Mouse (Mus musculus) hindbrain, embryonic 13.5 days (tissue): ENCODE measurements around the gene Ppp4r3a. TPM values are rescaled to one million over a fixed set of nuclear protein-coding genes. Genes with fewer than 3 reads are reported as not detected.

Experiments used
- ATAC-seq: fragments of 200-750 bp; cut with Nextera tagmentation; 2 replicates; pipeline ENCODE4 v1.8.0; 2017; ENCODE audit warnings: moderate TSS enrichment; ENCODE audit not compliant: low FRiP score
- H3K27ac ChIP-seq: fragments of 300-500 bp; sonication (generic); 2 replicates; pipeline ENCODE4 v1.5.1; 2015; ENCODE audit warnings: inconsistent platforms, mild to moderate bottlenecking, moderate library complexity
- H3K27me3 ChIP-seq: fragments of 300-500 bp; sonication (generic); 2 replicates; pipeline ENCODE4 v1.6.1; 2015; ENCODE audit warnings: mild to moderate bottlenecking, inconsistent platforms
- H3K36me3 ChIP-seq: fragments of 300-500 bp; sonication (generic); 2 replicates; pipeline ENCODE4 v1.6.1; 2015; ENCODE audit warnings: mild to moderate bottlenecking, inconsistent platforms
- H3K4me1 ChIP-seq: fragments of 300-500 bp; sonication (generic); replicated peaks from 2 replicates; pipeline ENCODE4 v1.6.1; 2015; ENCODE audit warnings: inconsistent platforms
- H3K4me2 ChIP-seq: fragments of 300-500 bp; sonication (generic); 2 replicates; pipeline ENCODE4 v1.6.1; 2015; ENCODE audit warnings: inconsistent platforms, mild to moderate bottlenecking, moderate library complexity
- H3K4me3 ChIP-seq: fragments of 300-500 bp; sonication (generic); 2 replicates; pipeline ENCODE4 v1.5.1; 2015; ENCODE audit warnings: mild to moderate bottlenecking, inconsistent platforms
- H3K9ac ChIP-seq: fragments of 300-500 bp; sonication (generic); 2 replicates; pipeline ENCODE4 v1.6.1; 2015; ENCODE audit warnings: mild to moderate bottlenecking, inconsistent platforms
- H3K9me3 ChIP-seq: fragments of 300-500 bp; sonication (generic); 2 replicates; pipeline ENCODE4 v1.6.1; 2016; ENCODE audit warnings: inconsistent platforms
- WGBS: fragments of 180-500 bp; shearing (Covaris S2); methylation state at CpG from one replicate; pipeline ENCODE4 v1.1.7; 2015; 5-methylcytosine and 5-hydroxymethylcytosine counted together
- polyA plus RNA-seq: library from polyadenylated mRNA; unstranded; fragments of >200 nt; fragmentation: Nextera tagmentation; extraction: Ambion mirVana; gene quantifications from 2 replicates; pipeline ENCODE4 v1.2.1, GENCODE M21; 2015

Ppp4r3a gene
- polyA plus RNA-seq, 1 experiment from 2014 or later: 28.2 TPM

- no peaks in the 10 kb centered on the region for H3K36me3 ChIP-seq
- peak overlapping the region; percentile 94 for H3K4me2 ChIP-seq
- peaks cover 28% of the 10 kb centered on the region for H3K4me1 ChIP-seq
- H3K27ac ChIP-seq: peak overlapping the region; percentile 99
- WGBS: under 1% methylated on average over 22 of the region's 23 CpGs
- peak overlapping the region; percentile 99 for H3K9ac ChIP-seq
- no peaks in the 10 kb centered on the region for H3K9me3 ChIP-seq
- peak; percentile 78 for ATAC-seq
- H3K27me3 ChIP-seq: no peaks in the 10 kb centered on the region
- peak overlapping the region; percentile 93 for H3K4me3 ChIP-seq
Measured at GRCm38 (mm10) chr12:101083839-101084195, 315 bp upstream of the Ppp4r3a start.

GRCm38 (mm10) chr12:101082296-101083075 lies 1.0 kb downstream of the Ppp4r3a start:
- no peaks in the 10 kb centered on the region for H3K9me3 ChIP-seq
- H3K4me1 ChIP-seq: peaks cover 34% of the 10 kb centered on the region
- peak overlapping the region; percentile 93 for H3K4me3 ChIP-seq
- WGBS: under 1% methylated on average over 69 of the region's 69 CpGs
- H3K27ac ChIP-seq: peak overlapping the region; percentile 99
- no peaks in the 10 kb centered on the region for H3K27me3 ChIP-seq
- peak overlapping the region; percentile 99 for H3K9ac ChIP-seq
- H3K36me3 ChIP-seq: no peaks in the 10 kb centered on the region
- peak; percentile 5 for ATAC-seq
- peak overlapping the region; percentile 94 for H3K4me2 ChIP-seq

- no peaks in the 10 kb centered on the region for H3K9me3 ChIP-seq
- peaks cover 26% of the 10 kb centered on the region for H3K4me1 ChIP-seq
- no peak overlapping the region for H3K9ac ChIP-seq
- H3K27me3 ChIP-seq: no peaks in the 10 kb centered on the region
- ATAC-seq: no peak
- H3K4me2 ChIP-seq: no peak overlapping the region
- no peak overlapping the region for H3K4me3 ChIP-seq
- no peaks in the 10 kb centered on the region for H3K36me3 ChIP-seq
- H3K27ac ChIP-seq: no peak overlapping the region
Measured at GRCm38 (mm10) chr12:101077955-101078354, 5.5 kb downstream of the Ppp4r3a start.

- Histone ChIP-seq H3K9me3 (no peaks in the 10 kb centered on the region), H3K27me3 (no peaks in the 10 kb centered on the region), H3K36me3 (no peaks in the 10 kb centered on the region), H3K4me2 (no peak overlapping the region), H3K4me1 (peaks cover 10% of the 10 kb centered on the region), H3K9ac (no peak overlapping the region), H3K27ac (no peak overlapping the region), H3K4me3 (no peak overlapping the region)
- no peak for ATAC-seq
- WGBS: 87% methylated on average over 3 of the region's 3 CpGs
Measured at GRCm38 (mm10) chr12:101075433-101075832, 8.1 kb downstream of the Ppp4r3a start.

- Histone ChIP-seq H3K9me3 (no peaks in the 10 kb centered on the region), H3K27me3 (no peaks in the 10 kb centered on the region), H3K9ac (no peak overlapping the region), H3K27ac (no peak overlapping the region), H3K36me3 (no peaks in the 10 kb centered on the region), H3K4me1 (peaks cover 6% of the 10 kb centered on the region), H3K4me2 (no peak overlapping the region), H3K4me3 (no peak overlapping the region)
- no peak for ATAC-seq
- 91% methylated on average over 4 of the region's 4 CpGs for WGBS
Measured at GRCm38 (mm10) chr12:101074821-101075429, 8.6 kb downstream of the Ppp4r3a start.

GRCm38 (mm10) chr12:101069813-101070212 lies 13.7 kb downstream of the Ppp4r3a start:
- Histone ChIP-seq H3K27me3 (no peaks in the 10 kb centered on the region), H3K4me1 (no peaks in the 10 kb centered on the region), H3K4me3 (no peak overlapping the region), H3K9me3 (no peaks in the 10 kb centered on the region), H3K36me3 (peaks cover 18% of the 10 kb centered on the region), H3K27ac (no peak overlapping the region), H3K4me2 (no peak overlapping the region), H3K9ac (no peak overlapping the region)
- WGBS: 98% methylated on average over 1 of the region's 1 CpGs
- no peak for ATAC-seq

GRCm38 (mm10) chr12:101066329-101066728 lies 17.2 kb downstream of the Ppp4r3a start:
- Histone ChIP-seq H3K4me1 (no peaks in the 10 kb centered on the region), H3K4me3 (no peak overlapping the region), H3K27ac (no peak overlapping the region), H3K4me2 (no peak overlapping the region), H3K36me3 (peaks cover 46% of the 10 kb centered on the region), H3K27me3 (no peaks in the 10 kb centered on the region), H3K9ac (no peak overlapping the region), H3K9me3 (no peaks in the 10 kb centered on the region)
- ATAC-seq: no peak
- 70% methylated on average over 1 of the region's 1 CpGs for WGBS

- H3K4me3 ChIP-seq: no peak overlapping the region
- H3K9me3 ChIP-seq: no peaks in the 10 kb centered on the region
- H3K27ac ChIP-seq: no peak overlapping the region
- H3K9ac ChIP-seq: no peak overlapping the region
- H3K27me3 ChIP-seq: no peaks in the 10 kb centered on the region
- H3K4me2 ChIP-seq: no peak overlapping the region
- peaks cover 52% of the 10 kb centered on the region for H3K36me3 ChIP-seq
- ATAC-seq: no peak
- no peaks in the 10 kb centered on the region for H3K4me1 ChIP-seq
Measured at GRCm38 (mm10) chr12:101039956-101040355, 43.5 kb downstream of the Ppp4r3a start.

GRCm38 (mm10) chr12:101028954-101029731 lies 54.4 kb downstream of the Ppp4r3a start, which contains the start of gene Ccdc88c:
Gene Ccdc88c, minus strand, starts transcription at chr12:101029056.
- ATAC-seq: peak; percentile 93
- H3K27me3 ChIP-seq: 0 out of 2 replicates have a peak, but pooled peaks cover 3% of the 10 kb centered on the region
- peak within 1 kb of the TSS; percentile 91 for H3K9ac ChIP-seq
- peak within 1 kb of the TSS; percentile 95 for H3K27ac ChIP-seq
- H3K9me3 ChIP-seq: no peaks in the 10 kb centered on the region
- WGBS: under 1% methylated on average over 53 of the region's 56 CpGs
- H3K4me2 ChIP-seq: peak within 1 kb of the TSS; percentile 82
- no peaks in the 10 kb centered on the region for H3K36me3 ChIP-seq
- H3K4me3 ChIP-seq: peak within 1 kb of the TSS; percentile 78
- H3K4me1 ChIP-seq: peaks cover 39% of the 10 kb centered on the region

- H3K9ac ChIP-seq: peak overlapping the region; percentile 91
- H3K4me3 ChIP-seq: peak overlapping the region; percentile 78
- peak; percentile 69; the same call in 1 of the 2 replicates for ATAC-seq
- no peaks in the 10 kb centered on the region for H3K9me3 ChIP-seq
- peaks cover 46% of the 10 kb centered on the region for H3K4me1 ChIP-seq
- H3K36me3 ChIP-seq: no peaks in the 10 kb centered on the region
- H3K4me2 ChIP-seq: peak overlapping the region; percentile 82
- 0 out of 2 replicates have a peak, but pooled peaks cover 3% of the 10 kb centered on the region for H3K27me3 ChIP-seq
- under 1% methylated on average over 49 of the region's 67 CpGs for WGBS
- H3K27ac ChIP-seq: peak overlapping the region; percentile 95
Measured at GRCm38 (mm10) chr12:101028247-101028953, 55.1 kb downstream of the Ppp4r3a start.

GRCm38 (mm10) chr12:101027451-101028246 lies 55.9 kb downstream of the Ppp4r3a start:
- Histone ChIP-seq H3K4me1 (peaks cover 51% of the 10 kb centered on the region), H3K4me3 (peak overlapping the region; percentile 78), H3K36me3 (no peaks in the 10 kb centered on the region), H3K27me3 (0 out of 2 replicates have a peak, but pooled peaks cover 3% of the 10 kb centered on the region), H3K9ac (peak overlapping the region; percentile 91), H3K9me3 (no peaks in the 10 kb centered on the region), H3K27ac (peak overlapping the region; percentile 41; the same call in 1 of the 2 replicates), H3K4me2 (peak overlapping the region; percentile 82)
- 1% methylated on average over 19 of the region's 19 CpGs for WGBS
- no peak for ATAC-seq
